Mouse (Mus musculus) bone marrow, adult 2 months (tissue): ENCODE results near the gene Rbm20.

Source experiments
- CTCF ChIP-seq: fragments of 200-500 bp; IDR thresholded peaks from 2 replicates; pipeline ENCODE4 v1.5.1; 2011; ENCODE audit warnings: low read length, control low read depth; ENCODE audit not compliant: control insufficient read depth, insufficient read depth
- POLR2A ChIP-seq: fragments of 200-500 bp; IDR thresholded peaks from 2 replicates; pipeline ENCODE4 v1.6.1; 2011; ENCODE audit warnings: low read depth, mild to moderate bottlenecking, control low read depth, low read length, borderline replicate concordance; ENCODE audit not compliant: control insufficient read depth

GRCm38 (mm10) chr19:53861346-53861745 lies 184.2 kb downstream of the Rbm20 start:
- TF ChIP-seq CTCF = no peak
- no peak for TF ChIP-seq POLR2A
